Mouse (Mus musculus) thymus, adult 2 months (tissue): Measurements from ENCODE around the gene Rpusd3. TPM values are rescaled to one million over a fixed set of nuclear protein-coding genes. Genes with fewer than 3 reads are reported as not detected.

Experiments
- DNase-seq: peaks from one replicate; pipeline ENCODE4 v3.0.0; 2021
- H3K27ac ChIP-seq: fragments of 200-500 bp; 2 replicates; pipeline ENCODE4 v1.5.1; 2012; ENCODE audit warnings: low read length, control low read depth; ENCODE audit not compliant: control insufficient read depth, insufficient read depth
- H3K27me3 ChIP-seq: fragments of 200-500 bp; 2 replicates; pipeline ENCODE4 v1.6.1; 2012; ENCODE audit warnings: mild to moderate bottlenecking, low read length, moderate library complexity, mixed read lengths; ENCODE audit not compliant: control insufficient read depth, insufficient read depth
- H3K36me3 ChIP-seq: fragments of 200-500 bp; 2 replicates; pipeline ENCODE4 v1.6.1; 2012; ENCODE audit warnings: mild to moderate bottlenecking, low read length, moderate library complexity; ENCODE audit not compliant: control insufficient read depth, insufficient read depth
- H3K4me1 ChIP-seq: fragments of 200-500 bp; replicated peaks from 2 replicates; pipeline ENCODE4 v1.6.1; 2012; ENCODE audit warnings: low read length; ENCODE audit not compliant: control insufficient read depth, insufficient read depth
- H3K4me3 ChIP-seq: fragments of 200-500 bp; 2 replicates; pipeline ENCODE4 v1.5.1; 2012; ENCODE audit warnings: mild to moderate bottlenecking, low read length, control low read depth, moderate library complexity; ENCODE audit not compliant: control insufficient read depth, insufficient read depth
- CTCF ChIP-seq: fragments of 200-500 bp; IDR thresholded peaks from 2 replicates; pipeline ENCODE4 v1.5.1; 2012; ENCODE audit warnings: mild to moderate bottlenecking, control low read depth, low read length, moderate library complexity, borderline replicate concordance; ENCODE audit not compliant: control insufficient read depth, poor library complexity, insufficient read depth; ENCODE audit errors: extremely low read depth
- POLR2A ChIP-seq: fragments of 200-500 bp; IDR thresholded peaks from 2 replicates; pipeline ENCODE4 v1.6.1; 2012; ENCODE audit warnings: mild to moderate bottlenecking, low read length, control low read depth, moderate library complexity; ENCODE audit not compliant: control insufficient read depth, poor library complexity, insufficient read depth; ENCODE audit errors: extremely low read depth
- WGBS: fragments of 180-500 bp; shearing (Covaris S2); methylation state at CpG from one replicate; pipeline ENCODE4 v1.1.7; 2018; 5-methylcytosine and 5-hydroxymethylcytosine counted together
- polyA plus RNA-seq: library from polyadenylated mRNA; depleted of rRNA; stranded (reverse); fragments of >200 nt; gene quantifications from 2 replicates; pipeline ENCODE4 v1.2.3, GENCODE M21; 2012; rRNA removed

The Rpusd3 gene
- polyA plus RNA-seq, 1 experiment = 94.5 TPM

DNA sequence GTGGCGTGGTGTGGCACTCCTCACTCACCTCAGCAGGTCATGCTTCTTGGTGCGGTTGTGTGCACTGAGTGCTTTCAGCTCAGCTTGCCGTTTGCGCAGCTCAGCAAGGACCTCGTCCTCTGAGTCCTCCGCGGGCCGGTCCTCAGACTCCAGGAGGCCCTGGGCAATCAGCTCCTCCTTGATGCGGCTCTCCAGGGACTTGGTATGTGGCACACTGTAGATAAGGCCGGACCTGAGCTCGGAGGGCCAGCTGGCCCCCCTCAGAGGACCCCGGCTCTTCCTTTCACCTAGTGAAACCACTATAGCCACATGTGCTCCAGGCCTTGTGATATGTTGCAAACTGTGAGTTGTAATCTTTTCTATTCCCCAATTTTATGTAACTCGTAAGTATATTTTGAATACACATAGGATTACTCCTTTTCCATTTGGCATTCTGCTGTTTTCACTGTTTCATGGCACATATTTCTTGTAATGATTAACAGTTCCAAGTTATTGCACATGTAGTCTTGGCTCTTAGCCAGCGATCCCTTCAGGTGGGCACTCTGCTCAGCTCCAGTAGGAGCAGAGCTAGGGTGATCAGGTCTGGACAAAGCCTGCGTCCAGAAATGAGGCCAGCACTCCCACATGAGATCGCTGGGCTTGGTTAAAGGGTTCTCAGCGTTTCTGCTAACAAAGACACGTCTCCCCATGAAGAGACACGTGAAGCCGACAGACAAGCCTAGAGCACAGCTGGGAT is 48.8 kb downstream of the Rpusd3 start:
- no peak overlapping the region for H3K27ac ChIP-seq
- 98% methylated on average over 20 of the region's 20 CpGs for WGBS
- H3K36me3 ChIP-seq = peaks cover 34% of the 10 kb centered on the region
- DNase-seq = no peak
- TF ChIP-seq POLR2A (no peak), CTCF (no peak)
- no peaks in the 10 kb centered on the region for H3K27me3 ChIP-seq
- H3K4me1 ChIP-seq = no peaks in the 10 kb centered on the region
- no peak overlapping the region for H3K4me3 ChIP-seq

DNA sequence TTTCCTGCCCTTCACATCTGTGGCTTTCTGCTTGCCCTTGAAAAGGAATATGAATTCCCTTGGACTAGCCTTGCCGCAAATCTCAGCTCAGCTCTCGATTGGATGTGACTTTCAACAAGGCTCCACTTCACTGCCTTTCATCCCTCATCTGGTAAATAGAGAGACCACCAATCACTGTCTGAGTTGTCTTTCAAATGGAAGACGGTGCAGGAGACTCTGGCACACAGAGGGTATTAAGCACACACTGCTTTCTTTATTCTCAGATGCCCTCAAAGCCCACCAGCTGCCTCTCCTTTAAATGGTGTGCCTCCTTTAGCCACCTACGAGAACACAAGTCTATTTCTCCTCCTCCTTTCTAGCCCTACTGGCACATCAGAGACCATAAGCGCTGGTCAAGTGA is 50.6 kb downstream of the Rpusd3 start:
- no peak overlapping the region for H3K27ac ChIP-seq
- no peak for DNase-seq
- no peak for TF ChIP-seq POLR2A
- TF ChIP-seq CTCF = no peak
- 97% methylated on average over 5 of the region's 5 CpGs for WGBS
- H3K27me3 ChIP-seq = no peaks in the 10 kb centered on the region
- peaks cover 27% of the 10 kb centered on the region for H3K36me3 ChIP-seq
- H3K4me1 ChIP-seq = no peaks in the 10 kb centered on the region
- H3K4me3 ChIP-seq = no peak overlapping the region

DNA sequence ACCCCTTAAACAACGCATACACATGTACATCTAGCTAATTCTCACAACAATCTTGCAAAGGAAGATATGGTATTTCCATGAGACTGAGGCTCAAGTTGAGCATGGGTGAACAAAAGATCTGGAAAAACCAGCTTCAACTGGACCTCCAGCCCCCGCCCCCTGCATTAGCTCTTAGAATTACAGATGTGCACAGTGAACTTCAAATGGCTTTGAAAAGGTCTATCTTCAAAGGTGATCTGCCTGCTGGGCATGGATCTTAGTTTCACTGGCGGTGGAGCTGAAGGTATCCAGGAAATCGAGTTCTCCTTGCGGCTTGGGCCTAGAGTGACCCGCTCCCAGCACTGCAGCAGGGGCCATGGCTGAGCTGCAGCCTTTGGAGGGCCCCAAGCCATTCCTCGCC is 51.0 kb downstream of the Rpusd3 start:
- Histone ChIP-seq H3K36me3 (peaks cover 25% of the 10 kb centered on the region), H3K4me3 (no peak overlapping the region), H3K27ac (no peak overlapping the region), H3K4me1 (no peaks in the 10 kb centered on the region), H3K27me3 (no peaks in the 10 kb centered on the region)
- WGBS = 96% methylated on average over 7 of the region's 7 CpGs
- TF ChIP-seq POLR2A (no peak), CTCF (no peak)
- no peak for DNase-seq

DNA sequence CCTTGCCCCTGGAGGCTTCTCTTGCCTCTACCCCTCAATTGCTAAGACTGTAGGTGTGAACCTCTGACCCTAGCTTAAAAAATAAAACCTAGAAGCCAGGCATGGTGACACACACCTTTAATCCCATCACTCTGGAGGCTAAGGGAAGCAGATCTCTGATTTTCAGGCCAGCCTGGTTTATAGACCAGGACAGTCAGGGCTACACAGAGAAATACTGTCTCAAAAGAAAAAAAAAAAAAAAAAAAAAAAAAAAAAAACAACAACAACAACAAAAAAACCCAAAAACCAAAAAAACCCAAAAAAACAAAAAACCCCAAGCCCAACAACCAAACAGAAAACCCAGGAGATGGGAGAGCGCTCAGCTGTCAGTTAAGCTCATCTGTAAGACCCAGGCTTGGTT is 51.6 kb downstream of the Rpusd3 start:
- Histone ChIP-seq H3K4me1 (no peaks in the 10 kb centered on the region), H3K27me3 (no peaks in the 10 kb centered on the region), H3K36me3 (peaks cover 25% of the 10 kb centered on the region), H3K4me3 (no peak overlapping the region), H3K27ac (no peak overlapping the region)
- TF ChIP-seq POLR2A = no peak
- TF ChIP-seq CTCF = no peak
- 97% methylated on average over 1 of the region's 1 CpGs for WGBS
- DNase-seq = no peak

DNA sequence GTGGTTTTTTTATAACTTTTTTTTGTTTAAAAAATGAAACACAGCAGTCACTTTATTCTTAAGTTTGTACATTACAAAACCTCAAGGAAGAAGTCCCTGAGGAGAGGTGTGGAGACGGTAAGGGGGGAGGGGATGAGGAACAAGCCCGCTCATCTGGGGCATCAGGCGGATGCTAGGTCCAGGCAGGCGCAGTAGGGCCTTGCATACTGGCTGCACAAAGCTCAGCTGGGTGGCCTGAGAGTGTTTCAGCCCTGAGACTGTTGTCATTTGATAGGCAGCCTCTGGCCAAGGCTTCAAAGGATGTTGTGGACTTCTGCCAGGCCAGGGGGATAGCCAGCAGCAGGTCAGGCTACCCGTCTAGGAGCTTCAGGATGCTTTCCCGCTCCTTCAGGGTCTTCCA is 52.5 kb downstream of the Rpusd3 start:
- Histone ChIP-seq H3K4me3 (no peak overlapping the region), H3K27ac (no peak overlapping the region), H3K36me3 (peaks cover 17% of the 10 kb centered on the region), H3K27me3 (no peaks in the 10 kb centered on the region), H3K4me1 (no peaks in the 10 kb centered on the region)
- DNase-seq = no peak
- 98% methylated on average over 6 of the region's 6 CpGs for WGBS
- no peak for TF ChIP-seq POLR2A
- TF ChIP-seq CTCF = no peak

Other genes starting within 250 kb of the Rpusd3 start
- gene Lhfpl4, start 224.0 kb downstream of the Rpusd3 start, polyA plus RNA-seq = 0.08 and 0.10 TPM in 2 replicates
- gene Mtmr14, start 181.5 kb downstream of the Rpusd3 start, polyA plus RNA-seq = 80.0 and 82.9 TPM in 2 replicates
- gene Cpne9, start 137.0 kb downstream of the Rpusd3 start, polyA plus RNA-seq = 0.65 and 1.5 TPM in 2 replicates
- 65.7 and 66.2 TPM in 2 replicates for gene Brpf1, start 112.2 kb downstream of the Rpusd3 start, polyA plus RNA-seq
- 23.1 and 23.4 TPM in 2 replicates for gene Ogg1, start 92.4 kb downstream of the Rpusd3 start, polyA plus RNA-seq
- gene Camk1, start 75.4 kb downstream of the Rpusd3 start, polyA plus RNA-seq = 12.6 and 18.3 TPM in 2 replicates
- gene Tada3, start 41.5 kb downstream of the Rpusd3 start, polyA plus RNA-seq = 31.6 and 32.6 TPM in 2 replicates
- gene Arpc4, start 41.2 kb downstream of the Rpusd3 start, polyA plus RNA-seq = 118 and 120 TPM in 2 replicates
- gene Ttll3, start 30.1 kb downstream of the Rpusd3 start, polyA plus RNA-seq = 38.4 and 43.1 TPM in 2 replicates
- 103 and 116 TPM in 2 replicates for gene Cidec, start 16.4 kb upstream of the Rpusd3 start, polyA plus RNA-seq
- 69.6 and 75.5 TPM in 2 replicates for gene Jagn1, start 23.2 kb upstream of the Rpusd3 start, polyA plus RNA-seq
- 22.8 and 32.5 TPM in 2 replicates for gene Il17re, start 39.1 kb upstream of the Rpusd3 start, polyA plus RNA-seq
- 14.3 and 15.4 TPM in 2 replicates for gene Il17rc, start 52.1 kb upstream of the Rpusd3 start, polyA plus RNA-seq
- gene Creld1, start 64.0 kb upstream of the Rpusd3 start, polyA plus RNA-seq = 15.2 and 16.1 TPM in 2 replicates
- gene Prrt3, start 82.6 kb upstream of the Rpusd3 start, polyA plus RNA-seq = 0.16 and 0.28 TPM in 2 replicates
- 54.5 and 59.7 TPM in 2 replicates for gene Emc3, start 112.3 kb upstream of the Rpusd3 start, polyA plus RNA-seq
- gene Fancd2, start 112.3 kb upstream of the Rpusd3 start, polyA plus RNA-seq = 13.3 and 17.4 TPM in 2 replicates
- gene Fancd2os, start 181.4 kb upstream of the Rpusd3 start, polyA plus RNA-seq = not detected in 2 replicates
- 197 and 243 TPM in 2 replicates for gene Brk1, start 185.4 kb upstream of the Rpusd3 start, polyA plus RNA-seq
- 33.5 and 37.9 TPM in 2 replicates for gene Vhl, start 204.6 kb upstream of the Rpusd3 start, polyA plus RNA-seq
- gene Irak2, start 219.1 kb upstream of the Rpusd3 start, polyA plus RNA-seq = 16.5 and 17.8 TPM in 2 replicates